Mouse (Mus musculus): ENCODE results near the gene Fzd2.

- TF ChIP-seq CTCF (IDR thresholded peaks at IDR 0.05; ENCODE audit: low read depth) (no peak), EP300 (optimal IDR thresholded peaks at IDR 0.05) (no peak)
Measured at GRCm38 (mm10) chr11:102557386-102557785, 46.8 kb upstream of the Fzd2 start.

Measured in stomach, postnatal 0 days (tissue).